Mouse (Mus musculus) layer of hippocampus, adult 2 months (tissue): Measurements from ENCODE around the gene Ak4. TPM values are rescaled to one million over a fixed set of nuclear protein-coding genes. Genes with fewer than 3 reads are reported as not detected.

Experiments used
- DNase-seq, 2 experiments: peaks; one replicate each; pipeline ENCODE4 v3.0.0; 2022; ENCODE audit warnings: low spot score in 2 of 2
- H3K27ac ChIP-seq: fragments of 200-600 bp; 2 replicates; pipeline ENCODE4 v1.8.1; 2022
- H3K4me3 ChIP-seq: fragments of 200-600 bp; 2 replicates; pipeline ENCODE4 v1.8.1; 2022; ENCODE audit warnings: mild to moderate bottlenecking
- CTCF ChIP-seq: fragments of 200-600 bp; conservative IDR thresholded peaks from 2 replicates; pipeline ENCODE4 v1.8.1; 2022; ENCODE audit warnings: antibody characterized with exemption, mild to moderate bottlenecking, moderate library complexity
- total RNA-seq, 2 experiments: library from RNA; stranded (reverse); gene quantifications; 2 replicates each; pipeline ENCODE4 v1.2.3; 2021

The Ak4 gene
- total RNA-seq, 2 experiments from 2014 or later = 63.0 to 63.2 TPM

GRCm38 (mm10) chr4:101450150-101450780 lies 31.2 kb downstream of the Ak4 start:
- DNase-seq = peak; percentile 80 to 90
- Histone ChIP-seq H3K4me3 (no peak overlapping the region), H3K27ac (peak overlapping the region; percentile 85)
- no peak for TF ChIP-seq CTCF

- no peak for TF ChIP-seq CTCF
- no peak overlapping the region for H3K4me3 ChIP-seq
- DNase-seq = no peak
- peak overlapping the region; percentile 85 for H3K27ac ChIP-seq
These were observed 32.0 kb downstream of the Ak4 start for GRCm38 (mm10) chr4:101451089-101451488.

GRCm38 (mm10) chr4:101452829-101453228 lies 33.8 kb downstream of the Ak4 start:
- DNase-seq = no peak
- TF ChIP-seq CTCF = no peak
- H3K4me3 ChIP-seq = no peak overlapping the region
- peak overlapping the region; percentile 2; the same call in 1 of the 2 replicates for H3K27ac ChIP-seq

GRCm38 (mm10) chr4:101457176-101457575 lies 38.1 kb downstream of the Ak4 start:
- no peak for TF ChIP-seq CTCF
- no peak overlapping the region for H3K4me3 ChIP-seq
- DNase-seq = no peak
- peak overlapping the region; percentile 8; the same call in 1 of the 2 replicates for H3K27ac ChIP-seq

GRCm38 (mm10) chr4:101458341-101458740 lies 39.3 kb downstream of the Ak4 start:
- Histone ChIP-seq H3K27ac (peak overlapping the region; percentile 28; the same call in 1 of the 2 replicates), H3K4me3 (no peak overlapping the region)
- peak; percentile 88 for TF ChIP-seq CTCF
- DNase-seq = peak; percentile 63 to 74

GRCm38 (mm10) chr4:101459358-101459757 lies 40.3 kb downstream of the Ak4 start:
- TF ChIP-seq CTCF = no peak
- no peak for DNase-seq

GRCm38 (mm10) chr4:101460114-101460513 lies 41.0 kb downstream of the Ak4 start:
- Histone ChIP-seq H3K27ac (no peak overlapping the region), H3K4me3 (no peak overlapping the region)
- no peak for TF ChIP-seq CTCF
- DNase-seq = no peak

More at GRCm38 (mm10) chr4:101459358-101459757, 40.3 kb downstream of the Ak4 start:
- Histone ChIP-seq H3K4me3 (no peak overlapping the region), H3K27ac (no peak overlapping the region)

GRCm38 (mm10) chr4:101462065-101462464 lies 43.0 kb downstream of the Ak4 start:
- H3K4me3 ChIP-seq = no peak overlapping the region
- no peak for DNase-seq
- no peak overlapping the region for H3K27ac ChIP-seq
- no peak for TF ChIP-seq CTCF

- no peak overlapping the region for H3K27ac ChIP-seq
- no peak overlapping the region for H3K4me3 ChIP-seq
- TF ChIP-seq CTCF = peak; percentile 60
- DNase-seq = no peak
These were observed 47.2 kb downstream of the Ak4 start for GRCm38 (mm10) chr4:101466264-101466663.

GRCm38 (mm10) chr4:101469242-101469641 lies 50.2 kb downstream of the Ak4 start:
- Histone ChIP-seq H3K27ac (no peak overlapping the region), H3K4me3 (no peak overlapping the region)
- no peak for DNase-seq
- TF ChIP-seq CTCF = no peak

GRCm38 (mm10) chr4:101470543-101470942 lies 51.5 kb downstream of the Ak4 start:
- no peak overlapping the region for H3K4me3 ChIP-seq
- H3K27ac ChIP-seq = no peak overlapping the region
- no peak for DNase-seq
- TF ChIP-seq CTCF = peak; percentile 74

- DNase-seq = no peak
These were observed 53.7 kb downstream of the Ak4 start for GRCm38 (mm10) chr4:101472767-101473166.

GRCm38 (mm10) chr4:101490320-101490917 lies 71.3 kb downstream of the Ak4 start:
- no peak for TF ChIP-seq CTCF
- H3K27ac ChIP-seq = no peak overlapping the region
- no peak overlapping the region for H3K4me3 ChIP-seq
- no peak for DNase-seq

More at GRCm38 (mm10) chr4:101472767-101473166, 53.7 kb downstream of the Ak4 start:
- no peak overlapping the region for H3K27ac ChIP-seq
- no peak overlapping the region for H3K4me3 ChIP-seq
- TF ChIP-seq CTCF = no peak

GRCm38 (mm10) chr4:101491704-101492103 lies 72.6 kb downstream of the Ak4 start:
- Histone ChIP-seq H3K4me3 (no peak overlapping the region), H3K27ac (no peak overlapping the region)
- no peak for TF ChIP-seq CTCF
- no peak for DNase-seq
